Mouse (Mus musculus) intestine, postnatal 0 days (tissue): ENCODE measurements around the gene Magi1. TPM values are rescaled to one million over a fixed set of nuclear protein-coding genes. Genes with fewer than 3 reads are reported as not detected.

Experiments used
- ATAC-seq: fragments of 200-750 bp; cut with Nextera tagmentation; 2 replicates; pipeline ENCODE4 v1.8.0; 2017; ENCODE audit warnings: mild to moderate bottlenecking, moderate TSS enrichment, moderate library complexity
- H3K27ac ChIP-seq: fragments of 300-500 bp; sonication (generic); 2 replicates; pipeline ENCODE4 v1.5.1; 2014; ENCODE audit warnings: mild to moderate bottlenecking, low read depth, low read length, moderate library complexity
- H3K27me3 ChIP-seq: fragments of 300-500 bp; sonication (generic); replicated peaks from 2 replicates; pipeline ENCODE4 v1.6.1; 2014; ENCODE audit warnings: low read length, mixed read lengths; ENCODE audit not compliant: control insufficient read depth, insufficient read depth
- H3K36me3 ChIP-seq: fragments of 300-500 bp; sonication (generic); 2 replicates; pipeline ENCODE4 v1.6.1; 2014; ENCODE audit warnings: mild to moderate bottlenecking, moderate library complexity; ENCODE audit not compliant: control insufficient read depth, insufficient read depth
- H3K4me1 ChIP-seq: fragments of 300-500 bp; sonication (generic); replicated peaks from 2 replicates; pipeline ENCODE4 v1.6.1; 2014; ENCODE audit warnings: antibody characterized with exemption, low read length, mixed read lengths; ENCODE audit not compliant: control insufficient read depth, insufficient read depth
- H3K4me2 ChIP-seq: fragments of 300-500 bp; sonication (generic); replicated peaks from 2 replicates; pipeline ENCODE4 v1.6.1; 2014; ENCODE audit warnings: low read depth, mild to moderate bottlenecking, moderate library complexity
- H3K4me3 ChIP-seq: fragments of 300-500 bp; sonication (generic); 2 replicates; pipeline ENCODE4 v1.5.1; 2014; ENCODE audit warnings: low read depth, low read length
- H3K9ac ChIP-seq: fragments of 300-500 bp; sonication (generic); 2 replicates; pipeline ENCODE4 v1.6.1; 2014; ENCODE audit warnings: mild to moderate bottlenecking, low read depth, low read length
- H3K9me3 ChIP-seq: fragments of 300-500 bp; sonication (generic); 2 replicates; pipeline ENCODE4 v1.6.1; 2016; ENCODE audit warnings: mixed run types; ENCODE audit not compliant: control insufficient read depth
- CTCF ChIP-seq: sonication (generic); IDR thresholded peaks from 2 replicates; pipeline ENCODE4 v1.5.1; 2016; ENCODE audit warnings: low read depth, mild to moderate bottlenecking, control low read depth, antibody characterized with exemption, moderate library complexity
- WGBS: fragments of 180-500 bp; shearing (Covaris S2); extraction: QIAGEN DNeasy Blood & Tissue Kit; methylation state at CpG from one replicate; pipeline ENCODE4 v1.1.7; 2014; 5-methylcytosine and 5-hydroxymethylcytosine counted together
- polyA plus RNA-seq: library from polyadenylated mRNA; unstranded; fragments of >200 nt; fragmentation: Nextera tagmentation; extraction: Ambion mirVana; gene quantifications from 2 replicates; pipeline ENCODE4 v1.2.1, GENCODE M21; 2015

Gene Magi1
- polyA plus RNA-seq, 1 experiment from 2014 or later = 4.2 TPM

DNA sequence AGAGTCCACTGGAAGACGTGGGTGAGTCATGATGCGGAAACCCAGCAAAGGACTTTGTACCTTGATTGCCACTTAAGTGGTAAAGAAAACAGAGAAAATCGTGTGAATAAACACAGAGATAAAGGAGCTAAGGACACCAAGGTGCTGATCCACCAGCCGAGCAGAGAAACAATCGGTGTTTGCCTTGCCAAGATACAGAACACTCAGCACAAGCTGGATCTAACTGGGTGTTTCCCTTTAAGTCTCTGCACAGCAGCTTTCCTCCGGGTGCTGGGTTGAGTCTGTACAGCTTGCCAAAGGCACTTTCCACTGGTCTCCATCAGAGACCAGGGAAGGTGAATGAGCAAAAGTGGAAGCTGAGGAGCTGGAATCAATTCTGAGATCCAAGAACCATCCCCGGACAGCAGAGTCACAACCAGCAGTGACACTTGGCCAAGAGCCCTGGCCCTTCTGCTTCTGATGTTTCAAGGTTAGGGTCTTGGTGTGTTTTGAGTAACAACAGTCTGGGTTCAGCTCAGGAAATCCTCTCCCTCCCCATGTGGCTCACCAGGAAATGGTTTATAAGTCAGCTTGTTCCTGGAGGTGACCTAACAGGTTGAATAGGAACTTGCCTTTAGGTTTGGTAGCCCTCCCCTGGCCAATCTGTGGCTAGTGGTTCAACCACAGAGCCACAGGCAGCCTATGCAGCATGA lies 96.9 kb downstream of the Magi1 start:
- H3K4me3 ChIP-seq = no peak overlapping the region; the same call in 1 of the 2 replicates
- no peaks in the 10 kb centered on the region for H3K27me3 ChIP-seq
- peak overlapping the region; percentile 91 for H3K27ac ChIP-seq
- no peaks in the 10 kb centered on the region for H3K9me3 ChIP-seq
- peak; percentile 91 for ATAC-seq
- peaks cover 21% of the 10 kb centered on the region for H3K4me1 ChIP-seq
- no peak overlapping the region for H3K9ac ChIP-seq
- no peak for TF ChIP-seq CTCF
- 27% methylated on average over 7 of the region's 7 CpGs for WGBS
- no peaks in the 10 kb centered on the region for H3K36me3 ChIP-seq
- H3K4me2 ChIP-seq = peak overlapping the region; percentile 56

GRCm38 (mm10) chr6:94184268-94184667 lies 99.4 kb downstream of the Magi1 start:
- no peak overlapping the region for H3K4me3 ChIP-seq
- no peaks in the 10 kb centered on the region for H3K9me3 ChIP-seq
- no peak for TF ChIP-seq CTCF
- 74% methylated on average over 4 of the region's 4 CpGs for WGBS
- no peak overlapping the region for H3K4me2 ChIP-seq
- no peaks in the 10 kb centered on the region for H3K36me3 ChIP-seq
- no peaks in the 10 kb centered on the region for H3K27me3 ChIP-seq
- ATAC-seq = no peak
- no peak overlapping the region for H3K27ac ChIP-seq
- peaks cover 18% of the 10 kb centered on the region for H3K4me1 ChIP-seq
- H3K9ac ChIP-seq = no peak overlapping the region

GRCm38 (mm10) chr6:94183354-94183851 lies 100.3 kb downstream of the Magi1 start:
- Histone ChIP-seq H3K9ac (no peak overlapping the region), H3K4me1 (peaks cover 17% of the 10 kb centered on the region)
- no peak for ATAC-seq

GRCm38 (mm10) chr6:94181673-94182255 lies 102.0 kb downstream of the Magi1 start:
- Histone ChIP-seq H3K36me3 (no peaks in the 10 kb centered on the region), H3K4me1 (peaks cover 19% of the 10 kb centered on the region), H3K9ac (no peak overlapping the region), H3K27me3 (no peaks in the 10 kb centered on the region), H3K4me3 (no peak overlapping the region), H3K9me3 (no peaks in the 10 kb centered on the region), H3K4me2 (no peak overlapping the region), H3K27ac (no peak overlapping the region)
- no peak for ATAC-seq
- 16% methylated on average over 2 of the region's 2 CpGs for WGBS
- TF ChIP-seq CTCF = no peak

More at GRCm38 (mm10) chr6:94183354-94183851, 100.3 kb downstream of the Magi1 start:
- Histone ChIP-seq H3K27me3 (no peaks in the 10 kb centered on the region), H3K36me3 (no peaks in the 10 kb centered on the region), H3K4me2 (peak overlapping the region; percentile 25; the same call in 1 of the 2 replicates), H3K27ac (peak overlapping the region; percentile 11; the same call in 1 of the 2 replicates), H3K4me3 (no peak overlapping the region), H3K9me3 (no peaks in the 10 kb centered on the region)
- 31% methylated on average over 14 of the region's 14 CpGs for WGBS
- TF ChIP-seq CTCF = no peak

- no peak overlapping the region for H3K4me3 ChIP-seq
- ATAC-seq = no peak
- H3K9me3 ChIP-seq = no peaks in the 10 kb centered on the region
- no peak for TF ChIP-seq CTCF
- no peaks in the 10 kb centered on the region for H3K27me3 ChIP-seq
- 84% methylated on average over 14 of the region's 14 CpGs for WGBS
- no peak overlapping the region for H3K4me2 ChIP-seq
- peaks cover 11% of the 10 kb centered on the region for H3K4me1 ChIP-seq
- no peak overlapping the region for H3K27ac ChIP-seq
- no peak overlapping the region for H3K9ac ChIP-seq
- H3K36me3 ChIP-seq = no peaks in the 10 kb centered on the region
These were observed 103.2 kb downstream of the Magi1 start for GRCm38 (mm10) chr6:94180331-94181150.

GRCm38 (mm10) chr6:94177559-94177958 lies 106.2 kb downstream of the Magi1 start:
- Histone ChIP-seq H3K4me3 (no peak overlapping the region), H3K9ac (no peak overlapping the region), H3K4me2 (no peak overlapping the region), H3K9me3 (no peaks in the 10 kb centered on the region), H3K27me3 (no peaks in the 10 kb centered on the region), H3K4me1 (peaks cover 10% of the 10 kb centered on the region; the same call in 1 of the 2 replicates), H3K27ac (no peak overlapping the region), H3K36me3 (no peaks in the 10 kb centered on the region)
- ATAC-seq = no peak
- 82% methylated on average over 3 of the region's 3 CpGs for WGBS
- TF ChIP-seq CTCF = no peak
